Mouse (Mus musculus) naive thymus-derived CD4-positive, alpha-beta T cell, adult 2 months (primary cell): ENCODE results near the gene Klhdc1.

ENCODE experiments used
- DNase-seq: peaks from one replicate; pipeline ENCODE4 v3.0.0-alpha.2; 2011; ENCODE audit warnings: low read depth

Klhdc1 gene

DNA sequence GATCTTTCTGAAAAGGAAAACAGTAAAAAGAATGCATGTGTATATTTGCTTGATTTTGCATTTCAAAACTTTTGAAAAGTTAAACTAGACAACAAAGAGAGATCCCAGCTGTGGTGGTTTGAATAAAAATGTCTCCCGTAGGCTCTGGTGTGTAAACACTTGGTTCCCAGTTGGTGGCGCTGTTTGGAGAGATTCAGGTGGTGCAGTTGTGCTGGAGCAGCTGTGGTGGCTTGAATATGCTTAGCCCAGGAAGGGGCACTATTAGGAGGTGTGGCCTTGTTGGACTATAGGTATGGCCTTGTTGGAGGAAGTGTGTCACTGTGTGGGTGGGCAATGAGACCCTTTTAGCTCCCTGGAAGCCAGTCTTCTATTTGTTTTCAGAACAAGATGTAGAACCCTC lies 11.7 kb upstream of the Klhdc1 start:
- peak; percentile 82 for DNase-seq

DNA sequence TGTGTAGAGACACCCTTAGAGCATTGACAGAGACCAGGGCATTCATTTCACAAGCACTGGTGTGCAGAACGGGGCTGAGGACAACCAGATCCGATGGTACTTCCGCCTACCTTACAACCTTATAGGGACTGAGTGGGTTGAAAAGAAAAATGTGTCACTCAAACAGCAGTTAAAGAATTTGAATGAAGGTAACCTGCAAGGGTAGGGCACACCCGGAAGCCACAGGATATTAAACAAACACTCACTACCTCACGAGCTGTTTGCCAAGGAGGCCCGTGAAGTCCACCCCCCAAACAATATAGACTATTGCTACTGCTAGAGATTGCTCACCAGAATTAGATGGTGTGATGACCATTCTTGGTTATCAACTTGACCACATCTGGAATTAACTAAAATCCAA lies 5.2 kb upstream of the Klhdc1 start:
- DNase-seq = no peak

DNA sequence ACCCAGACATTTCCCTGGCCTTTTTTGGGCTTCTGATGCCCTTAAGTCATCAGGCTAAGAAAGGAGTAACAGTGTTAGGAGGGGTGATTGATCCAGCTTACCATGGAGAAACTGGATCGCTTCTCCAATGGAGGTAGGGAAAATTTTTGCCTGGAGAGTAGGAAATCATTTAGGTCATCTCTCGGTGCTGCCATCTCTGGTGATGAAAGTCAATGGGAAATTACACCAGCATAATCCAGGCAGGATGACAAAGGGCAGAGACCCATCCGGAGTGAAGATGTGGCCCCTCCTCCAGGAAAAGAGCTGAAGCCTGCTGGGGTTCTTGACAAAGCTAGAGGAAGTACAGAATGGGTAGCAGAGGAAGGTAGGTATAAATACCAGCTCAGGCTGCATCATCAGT lies 2.7 kb upstream of the Klhdc1 start:
- DNase-seq = no peak

DNA sequence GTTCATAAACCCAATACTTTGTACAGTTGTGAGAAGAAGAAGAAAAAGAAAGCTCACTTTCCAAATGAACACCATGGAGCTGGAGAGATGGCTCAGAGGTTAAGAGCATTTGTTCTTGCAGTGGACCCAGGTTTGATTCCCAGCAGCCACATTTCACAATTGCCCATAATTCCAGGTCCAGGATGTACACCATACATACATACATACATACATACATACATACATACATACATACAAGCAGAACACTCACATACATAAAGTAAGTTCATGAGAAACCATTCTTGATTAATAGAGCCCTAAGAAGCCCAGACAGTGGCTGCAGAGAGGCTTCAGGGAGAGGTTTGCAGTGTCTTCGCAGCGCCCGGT lies 412 bp downstream of the Klhdc1 start:
- no peak for DNase-seq

DNA sequence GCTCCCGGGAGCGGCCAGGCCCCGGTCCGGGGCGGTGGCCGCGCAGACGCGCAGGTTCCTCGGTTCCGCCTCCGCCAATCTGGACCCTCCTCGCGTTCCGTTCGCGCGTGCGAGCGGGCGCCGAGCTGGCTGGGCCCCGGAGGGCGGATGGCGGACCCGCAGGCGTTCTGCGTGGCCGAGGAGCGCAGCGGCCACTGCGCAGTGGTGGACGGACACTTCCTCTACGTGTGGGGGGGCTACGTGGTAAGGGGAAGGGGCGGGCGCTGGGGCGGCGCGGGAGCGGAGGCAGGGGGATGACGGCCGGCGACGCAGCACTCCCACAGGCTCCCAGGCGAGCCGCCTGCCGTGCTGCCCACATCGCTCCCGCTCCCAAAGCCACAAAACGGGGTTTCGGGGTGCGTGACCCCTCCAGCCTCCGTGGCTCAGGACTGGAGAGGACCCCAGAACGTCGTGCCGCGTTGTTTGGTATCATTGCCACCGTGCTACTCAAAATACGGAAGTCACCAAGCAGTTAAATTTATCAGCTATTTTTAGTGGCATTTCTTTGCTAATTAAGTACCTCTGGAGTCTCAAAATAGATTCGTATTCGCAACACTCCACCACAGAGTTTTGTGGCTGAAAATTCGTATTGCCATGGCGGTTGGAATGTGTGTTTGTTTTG lies 925 bp downstream of the Klhdc1 start:
- DNase-seq = peak; percentile 71

DNA sequence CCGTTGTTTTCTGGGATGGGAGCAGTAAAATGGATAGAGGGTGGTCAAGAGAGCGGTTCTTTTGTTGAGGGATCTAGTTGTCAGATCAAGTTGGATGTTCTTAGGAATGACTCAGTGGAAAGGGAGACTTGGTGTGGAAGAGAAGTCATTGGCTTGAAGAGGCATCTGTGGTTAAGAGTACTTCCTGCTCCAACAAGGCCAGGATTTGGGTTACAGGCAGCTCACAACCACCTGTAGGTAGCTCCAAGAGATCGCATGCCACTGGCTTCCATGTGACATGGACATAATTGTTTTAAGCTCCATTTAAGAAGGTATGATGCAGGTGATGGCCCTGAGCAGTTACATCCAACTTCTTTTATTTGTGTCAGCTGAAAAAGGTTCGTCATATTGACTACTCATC lies 8.8 kb downstream of the Klhdc1 start:
- no peak for DNase-seq

DNA sequence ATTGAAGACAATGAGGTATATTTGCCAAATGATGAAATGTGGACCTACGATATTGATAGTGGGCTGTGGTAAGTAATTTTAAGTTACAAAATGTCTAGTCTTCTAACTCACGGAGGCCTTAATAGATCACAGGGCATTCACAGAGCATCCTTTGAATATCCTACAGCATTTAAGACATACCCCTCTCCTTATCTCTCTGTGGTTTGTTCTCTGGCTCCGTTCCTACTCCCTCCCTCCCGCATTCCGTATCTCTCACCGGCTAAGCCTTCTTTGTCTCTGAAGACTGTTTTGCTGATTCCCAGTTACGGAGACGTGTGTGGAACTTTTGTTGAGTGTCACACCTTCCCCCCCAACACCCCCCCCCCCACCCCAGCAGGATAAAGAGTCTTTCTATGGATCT lies 9.8 kb downstream of the Klhdc1 start:
- no peak for DNase-seq

DNA sequence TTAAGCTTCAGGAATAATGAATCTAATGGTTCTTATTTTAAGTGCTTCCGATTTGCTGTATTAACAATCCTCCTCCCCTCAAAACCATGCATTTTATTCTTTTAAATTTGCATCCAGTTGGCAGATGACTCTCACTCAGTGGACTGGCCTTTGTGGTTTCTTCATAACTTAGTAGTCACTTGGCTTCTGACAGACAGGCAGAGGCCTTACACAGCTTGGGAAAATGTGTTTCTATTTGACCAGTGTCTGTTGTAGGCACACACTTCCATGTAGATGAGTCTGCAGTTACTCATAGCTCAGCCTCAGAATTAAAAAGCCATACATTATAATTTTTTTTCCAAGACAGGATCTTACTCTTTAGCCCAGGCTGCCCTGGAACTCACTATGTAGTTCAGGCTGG lies 12.8 kb downstream of the Klhdc1 start:
- peak; percentile 27 for DNase-seq

DNA sequence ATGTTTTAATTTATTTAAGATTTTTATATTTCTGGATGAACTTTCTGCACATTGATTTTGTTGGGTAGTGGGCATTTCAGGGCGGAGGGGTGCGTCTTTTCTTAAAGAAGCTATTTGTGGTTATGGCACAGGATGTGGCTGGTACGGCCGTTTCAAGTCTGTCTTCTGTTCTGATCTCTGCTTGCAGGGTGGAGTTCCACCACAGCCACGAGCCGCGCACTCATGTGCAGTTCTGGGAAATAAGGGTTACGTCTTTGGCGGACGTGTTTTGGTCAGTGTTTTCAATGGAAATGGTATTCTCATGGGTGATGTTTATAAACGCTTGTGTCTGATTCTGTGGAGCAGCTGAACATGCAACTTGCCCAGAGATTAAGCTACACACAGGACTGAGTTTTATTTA lies 16.9 kb downstream of the Klhdc1 start:
- peak; percentile 89 for DNase-seq

DNA sequence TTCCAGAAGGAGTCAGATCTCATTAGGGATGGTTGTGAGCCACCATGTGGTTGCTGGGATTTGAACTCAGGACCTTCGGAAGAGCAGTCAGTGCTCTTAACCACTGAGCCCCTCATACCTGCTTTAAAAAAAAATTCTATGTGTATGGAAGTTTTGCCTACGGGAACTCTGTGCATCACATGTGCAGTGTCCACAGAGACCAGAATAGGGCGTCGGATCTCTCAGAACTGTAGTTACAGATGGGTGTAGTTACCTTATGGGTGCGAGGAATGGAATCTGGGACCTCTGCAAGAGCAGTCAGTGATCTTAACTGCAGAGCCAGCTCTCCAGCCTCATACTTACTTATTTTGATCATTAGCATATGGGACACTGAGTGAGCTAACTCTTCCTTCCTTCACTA lies 21.3 kb downstream of the Klhdc1 start:
- no peak for DNase-seq

DNA sequence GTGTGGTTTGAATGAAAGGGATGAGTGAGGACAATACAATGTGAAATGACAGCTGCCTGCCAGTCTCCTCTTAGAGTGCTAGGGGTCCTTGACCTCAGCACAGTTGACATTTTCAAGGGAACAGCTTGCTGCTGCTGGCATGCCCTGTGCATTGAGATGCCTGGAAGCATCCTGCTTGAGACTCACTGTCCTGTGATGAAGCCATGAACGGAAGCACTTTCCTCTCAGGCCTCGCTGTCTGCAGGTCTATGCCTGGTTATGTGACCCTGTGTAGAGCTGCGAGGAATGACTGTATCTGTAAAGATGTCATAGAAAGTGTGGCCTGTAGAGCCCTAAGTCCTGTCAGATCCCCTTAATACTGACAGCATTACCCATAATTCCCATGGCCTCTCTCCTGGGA lies 24.1 kb downstream of the Klhdc1 start:
- DNase-seq = no peak

DNA sequence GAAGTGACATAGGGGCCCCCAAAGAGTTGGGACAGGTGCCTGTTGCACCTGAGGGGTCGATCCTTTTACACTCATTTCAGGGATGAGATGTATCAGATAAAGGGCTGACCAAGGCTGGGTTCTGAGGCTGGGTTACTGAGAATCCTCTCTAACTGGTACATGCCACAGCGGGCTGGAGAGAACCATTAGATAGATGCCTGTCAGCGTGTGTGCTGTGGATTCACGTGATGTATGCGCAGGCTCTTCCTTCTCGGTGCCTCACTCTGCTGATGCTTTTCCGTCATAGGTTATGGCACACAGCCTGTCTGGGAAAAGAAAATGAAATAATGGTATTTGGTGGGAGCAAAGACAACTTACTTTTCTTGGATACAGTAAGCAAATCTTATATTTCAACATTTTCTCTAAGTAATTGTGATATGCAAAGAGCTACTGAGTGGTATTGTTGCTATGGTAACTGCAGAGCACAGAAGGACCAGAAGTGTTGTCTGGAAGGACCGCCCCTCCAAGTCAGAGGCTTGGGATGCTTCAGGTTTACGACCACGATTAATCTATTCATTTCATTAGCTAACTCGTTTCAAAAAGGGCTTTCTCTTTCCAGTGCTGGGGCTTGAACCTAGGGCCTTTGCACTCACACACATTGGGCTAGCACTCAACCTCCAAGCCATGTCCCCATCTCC lies 27.1 kb downstream of the Klhdc1 start:
- no peak for DNase-seq

DNA sequence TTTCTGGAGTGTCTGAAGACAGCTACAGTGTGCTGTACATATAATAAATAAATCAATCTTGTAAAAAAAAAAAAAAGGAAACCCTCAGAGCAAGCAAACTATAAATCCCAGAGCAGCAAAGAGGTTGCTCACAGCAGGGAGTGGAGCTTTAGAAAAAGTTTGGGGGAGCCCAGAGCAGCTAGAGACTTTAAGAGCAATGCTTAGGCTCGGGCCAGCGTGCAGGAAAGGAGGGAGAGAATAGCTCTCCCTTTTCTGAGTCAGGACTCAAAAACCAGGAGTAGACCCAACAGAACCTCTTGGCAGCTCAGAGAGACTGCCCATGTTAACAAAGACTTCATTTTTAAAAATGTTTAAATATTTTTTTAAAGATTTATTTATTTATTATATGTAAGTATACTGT lies 28.0 kb downstream of the Klhdc1 start:
- DNase-seq = no peak

DNA sequence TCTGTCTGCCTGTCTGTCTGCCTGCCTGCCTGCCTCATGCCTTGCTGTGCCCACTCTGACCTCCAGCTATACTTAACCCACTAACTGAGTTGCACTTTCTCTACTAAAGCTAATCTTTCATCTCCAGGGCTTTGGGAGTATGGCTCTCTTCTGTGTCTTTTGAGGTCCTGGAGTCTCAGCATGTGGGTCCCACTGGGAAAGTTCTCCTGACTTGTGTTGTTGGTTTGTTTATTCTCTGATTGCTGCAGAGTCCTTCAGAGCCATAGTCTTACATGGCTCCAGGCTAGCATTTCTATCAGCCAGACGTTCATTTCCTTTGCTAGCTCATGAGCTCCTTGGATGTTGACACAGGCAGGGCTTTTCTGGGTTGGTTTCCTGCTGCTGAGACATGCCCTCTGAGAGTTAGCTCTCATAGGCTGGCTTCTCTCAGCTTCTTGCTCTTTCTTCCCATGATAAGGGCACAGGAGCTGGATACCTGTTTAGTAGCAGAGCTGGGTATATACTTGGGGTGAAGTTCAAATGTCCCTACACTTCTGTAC lies 39.0 kb downstream of the Klhdc1 start:
- no peak for DNase-seq

DNA sequence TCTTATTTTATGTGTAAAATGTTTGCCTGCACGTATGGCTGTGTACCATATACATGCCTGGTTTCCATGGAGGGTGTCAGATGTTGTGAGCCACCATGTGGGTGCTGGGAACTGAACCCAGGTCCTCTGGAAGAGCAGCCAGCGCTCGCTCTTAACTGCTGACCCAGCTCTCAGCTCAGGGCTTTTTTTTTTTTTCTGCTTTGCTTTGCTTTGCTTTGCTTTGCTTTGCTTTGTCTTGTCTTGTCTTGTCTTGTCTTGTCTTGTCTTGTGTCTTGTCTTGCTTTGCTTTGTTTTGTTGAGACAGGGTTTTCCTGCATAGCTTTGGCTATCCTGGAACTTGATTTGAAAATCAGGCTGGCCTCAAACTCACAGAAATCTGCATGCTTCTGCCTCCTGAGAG lies 39.9 kb downstream of the Klhdc1 start:
- no peak for DNase-seq

DNA sequence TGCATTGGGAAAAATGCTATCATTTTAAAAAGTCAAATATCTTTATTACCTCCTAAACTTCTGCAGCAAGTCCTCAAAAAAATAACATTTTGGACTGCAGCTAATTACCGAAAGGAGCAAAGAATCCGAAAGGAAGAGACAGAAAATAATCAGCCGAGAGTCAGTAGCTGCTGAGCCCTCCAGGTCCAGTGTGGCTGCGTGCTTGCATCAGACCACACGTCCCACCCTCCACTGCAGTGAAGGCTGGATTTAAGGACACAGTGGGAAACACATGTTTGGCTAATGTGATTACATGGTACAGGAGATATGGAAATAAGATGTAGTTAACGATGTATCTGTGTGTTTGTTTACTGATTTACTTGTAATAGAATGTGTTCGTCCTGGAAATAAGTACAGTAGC lies 42.2 kb downstream of the Klhdc1 start:
- no peak for DNase-seq

DNA sequence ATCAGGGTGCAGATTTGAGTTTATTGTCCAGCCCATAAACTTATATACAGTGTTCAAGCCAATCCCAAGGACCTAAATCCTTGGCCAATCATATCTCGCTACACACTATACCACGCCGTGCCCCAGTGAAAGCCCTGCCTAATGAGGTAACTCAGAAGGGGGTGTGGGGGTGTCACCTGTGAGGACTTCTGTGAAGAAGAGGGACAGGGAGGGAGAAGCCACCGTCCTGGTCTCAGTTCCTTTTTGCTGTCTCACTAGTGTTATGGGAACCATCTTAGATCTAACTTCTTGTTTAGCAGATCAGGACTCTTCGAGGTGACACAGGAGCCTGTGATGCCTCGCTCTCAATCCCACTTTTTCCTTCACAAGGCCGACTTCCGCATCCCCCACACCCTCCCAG lies 46.6 kb downstream of the Klhdc1 start:
- DNase-seq = no peak

DNA sequence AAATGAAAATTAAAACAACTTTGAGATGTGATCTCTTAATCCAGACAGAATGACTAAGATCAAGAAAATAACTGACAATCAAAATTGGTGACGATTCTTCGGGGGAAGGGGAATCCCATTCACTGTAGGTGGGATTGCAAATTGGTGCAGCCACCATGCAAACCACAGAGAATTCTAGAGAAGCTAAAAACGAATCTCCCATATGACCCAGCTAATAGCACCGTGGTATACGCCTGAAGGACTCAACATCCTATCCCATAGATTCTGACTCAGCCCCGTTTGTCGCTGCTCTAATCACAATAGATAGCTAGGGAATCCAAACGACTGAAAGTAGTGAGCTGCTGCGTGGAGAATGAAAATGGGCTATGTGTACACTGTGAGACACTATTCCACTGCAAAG lies 47.7 kb downstream of the Klhdc1 start:
- DNase-seq = no peak

DNA sequence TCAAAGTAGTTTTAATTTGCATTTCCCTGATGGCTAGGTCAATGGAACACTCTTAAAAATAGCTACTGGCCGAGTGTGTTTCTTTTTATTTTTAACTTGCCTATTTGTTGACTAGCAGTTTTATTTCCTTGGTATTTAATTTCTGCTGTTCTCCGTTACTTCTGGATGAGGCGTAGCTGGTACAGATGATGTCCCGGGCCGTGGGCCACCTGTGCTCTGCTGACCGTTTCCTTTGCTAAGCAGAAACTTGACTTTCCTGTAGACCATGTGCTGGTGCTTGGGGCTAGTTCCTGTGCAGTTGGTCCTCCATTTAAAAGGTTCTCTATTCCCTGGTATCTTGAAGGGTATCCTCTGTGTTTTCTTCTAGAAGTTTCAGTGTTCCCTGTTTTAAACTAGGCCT lies 51.4 kb downstream of the Klhdc1 start:
- no peak for DNase-seq

DNA sequence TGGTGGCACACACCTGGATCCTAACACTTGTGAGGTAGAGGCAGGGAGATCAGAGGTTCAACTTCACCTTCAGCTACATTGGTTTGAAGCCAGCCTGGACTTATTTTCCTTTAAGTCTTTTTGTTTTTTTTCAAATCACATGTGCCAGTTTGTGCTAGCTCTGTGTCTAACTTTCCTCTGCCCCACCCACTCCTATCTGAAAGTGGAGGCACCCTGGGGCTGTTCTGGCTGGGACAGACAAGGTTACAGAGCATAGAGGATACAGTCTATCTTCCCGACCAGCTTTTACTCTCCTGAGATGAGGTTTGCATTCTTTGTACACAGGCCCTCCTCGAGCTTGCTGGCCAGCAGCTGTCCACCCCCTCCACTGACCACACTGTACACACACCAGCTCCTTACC lies 52.8 kb downstream of the Klhdc1 start:
- DNase-seq = no peak

DNA sequence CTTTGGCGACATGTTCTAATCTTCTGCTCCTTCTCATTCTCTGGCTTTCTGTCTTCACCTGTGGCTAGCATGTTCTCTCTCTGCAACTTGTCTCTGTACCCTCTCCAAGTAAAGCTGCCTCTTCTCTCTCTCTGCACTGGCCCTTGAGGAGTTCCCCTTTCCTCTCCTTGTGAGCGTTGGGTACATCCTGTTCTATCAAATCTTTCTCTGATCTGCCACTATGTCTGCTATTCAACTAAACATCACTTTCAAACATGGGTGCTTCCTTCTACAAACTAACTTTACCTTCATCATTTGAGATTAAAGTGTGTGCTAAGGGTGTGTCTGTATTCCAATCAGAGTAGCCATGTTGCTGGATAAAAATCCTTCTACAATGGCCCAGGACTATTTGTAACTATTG lies 54.0 kb downstream of the Klhdc1 start:
- peak; percentile 70 for DNase-seq

DNA sequence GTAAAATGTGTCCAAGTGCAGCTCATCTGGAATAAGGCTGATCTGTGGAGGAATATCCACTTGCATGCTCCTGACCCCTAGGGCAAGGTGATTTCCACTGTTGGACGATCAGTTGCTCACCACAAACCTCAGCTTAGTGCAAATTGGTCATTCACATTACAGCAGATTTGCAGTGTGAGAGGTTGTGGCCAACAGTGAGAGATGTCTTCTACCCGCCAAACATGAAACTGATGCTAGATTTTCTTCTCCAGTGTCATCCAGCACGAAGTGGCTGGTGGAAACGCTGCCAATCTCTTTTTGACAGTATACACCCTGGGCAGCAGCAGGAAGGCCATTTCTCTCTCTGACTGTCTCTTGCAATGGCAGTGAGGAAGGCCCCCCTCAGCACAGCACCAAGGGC lies 54.7 kb downstream of the Klhdc1 start:
- DNase-seq = peak; percentile 35

DNA sequence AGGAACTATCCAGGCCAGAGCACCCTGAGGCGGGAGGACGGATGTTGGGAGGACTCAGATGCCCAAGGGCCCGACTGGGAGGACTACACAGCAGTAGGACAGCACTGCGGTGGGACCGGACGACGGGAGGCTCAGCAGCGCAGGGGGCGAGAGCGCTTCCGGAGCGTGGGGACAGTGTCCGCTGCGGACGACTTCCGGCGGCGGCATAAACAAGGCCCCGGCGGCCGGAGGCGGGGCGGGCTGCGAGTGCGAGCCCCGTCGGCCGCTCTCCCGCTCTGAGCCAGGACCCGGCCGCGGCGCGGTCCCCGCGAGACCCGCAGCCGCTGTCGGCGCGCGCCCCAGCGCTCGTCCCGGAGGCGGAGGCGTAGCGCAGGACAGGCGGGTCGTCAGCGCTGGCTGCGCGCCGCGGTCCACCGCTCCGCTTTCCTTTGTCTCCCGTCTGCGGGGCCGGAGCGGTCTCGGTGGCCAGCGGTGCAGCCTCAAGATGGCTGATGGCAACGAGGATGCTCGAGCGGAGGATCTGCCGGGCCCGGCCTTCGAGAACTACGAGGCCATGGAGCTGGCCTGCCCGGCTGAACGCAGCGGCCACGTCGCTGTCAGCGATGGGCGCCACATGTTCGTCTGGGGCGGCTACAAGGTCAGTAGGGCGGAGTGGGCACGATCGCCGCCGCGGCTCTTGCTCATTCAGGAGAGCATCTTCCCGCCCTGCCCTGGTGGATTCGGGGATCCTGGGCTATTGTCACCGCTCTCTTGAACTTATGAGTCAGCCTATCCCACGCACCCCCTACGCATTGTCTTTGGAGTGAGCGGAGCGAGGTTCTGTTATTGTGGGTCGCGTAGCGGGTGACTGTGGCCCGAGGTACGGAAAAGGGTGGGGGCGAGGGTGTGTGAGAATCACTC lies 55.8 kb downstream of the Klhdc1 start, which contains the start of gene Klhdc2:
Gene Klhdc2, plus strand, starts transcription at position 171 of the 900 bp plus-strand sequence.
- DNase-seq = peak; percentile 74
